Mouse (Mus musculus): ENCODE measurements at regions not wholly inside any gene's neighbourhood (a gene's known extent, or its start where the extent isn't known, plus 50 kb on each side); places are given as distances from the start of the nearest gene placed in this dataset.

- no peak for DNase-seq (ENCODE audit: low spot score)
Measured at GRCm38 (mm10) chr12:77976952-77977351, 217.1 kb upstream of the Gm6657 start.

DNA sequence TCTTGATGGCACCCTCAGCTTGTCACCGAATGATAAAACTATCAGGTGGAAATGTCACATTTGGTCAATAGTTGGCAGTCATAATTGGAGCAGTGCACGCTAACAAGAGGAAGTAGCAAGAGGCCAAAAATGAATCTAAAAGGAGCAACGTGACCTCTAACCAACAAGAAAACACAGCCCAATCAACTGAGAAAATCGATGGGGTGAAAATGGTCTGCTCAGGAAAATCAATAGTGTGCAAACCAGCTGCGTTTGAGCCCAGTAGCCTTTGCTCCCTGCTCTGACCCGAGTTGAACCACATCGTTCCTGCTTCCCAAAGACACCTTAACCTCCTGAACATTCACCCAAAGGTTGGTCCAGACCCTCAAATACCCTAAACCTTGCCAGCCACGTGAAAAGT is 207.3 kb upstream of the Gm6657 start:
- no peak for DNase-seq (ENCODE audit: low spot score)

DNA sequence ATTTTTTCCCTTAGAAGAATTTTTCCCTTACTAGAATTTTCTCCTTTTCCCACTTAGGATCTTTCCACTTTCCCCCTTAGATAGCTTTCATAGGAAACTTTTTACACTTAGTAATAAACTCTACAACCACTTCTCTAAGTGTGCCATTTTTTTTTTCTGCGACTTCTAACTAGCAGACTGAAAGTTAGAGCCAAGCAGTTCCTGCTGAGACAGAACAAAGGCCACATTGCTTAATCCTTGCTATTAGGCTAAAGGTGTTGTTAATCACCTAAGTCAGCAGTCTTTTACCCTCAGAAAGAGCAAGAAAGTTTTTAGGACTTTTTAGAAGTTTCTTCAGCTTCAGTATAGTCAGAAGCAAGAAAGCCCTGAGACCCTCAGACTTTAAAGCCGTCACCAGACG is 204.3 kb upstream of the Gm6657 start:
- DNase-seq (ENCODE audit: low spot score), result no peak

DNA sequence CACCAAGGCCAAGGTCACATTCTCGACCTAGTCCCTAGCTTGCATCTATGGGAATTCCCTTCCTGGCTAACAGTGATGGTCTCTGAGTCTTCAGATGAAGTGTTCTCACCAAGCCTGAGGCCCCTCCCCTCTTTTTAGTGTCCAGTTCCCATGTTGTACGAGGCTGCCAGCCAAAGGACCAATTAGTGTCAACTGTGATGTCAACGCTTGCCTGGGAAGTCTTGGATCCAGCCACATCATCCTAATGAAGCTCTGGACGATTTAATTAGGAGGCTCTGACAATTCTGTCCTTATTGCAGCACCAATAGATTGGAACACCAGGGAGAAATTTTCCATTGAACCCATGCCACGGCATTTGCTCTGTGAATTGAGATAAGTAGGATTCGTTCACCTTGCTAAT is 202.4 kb upstream of the Gm6657 start:
- no peak for DNase-seq (ENCODE audit: low spot score)

GRCm38 (mm10) chr12:77994176-77994575 is 199.9 kb upstream of the Gm6657 start:
- DNase-seq (ENCODE audit: low spot score), result no peak

DNA sequence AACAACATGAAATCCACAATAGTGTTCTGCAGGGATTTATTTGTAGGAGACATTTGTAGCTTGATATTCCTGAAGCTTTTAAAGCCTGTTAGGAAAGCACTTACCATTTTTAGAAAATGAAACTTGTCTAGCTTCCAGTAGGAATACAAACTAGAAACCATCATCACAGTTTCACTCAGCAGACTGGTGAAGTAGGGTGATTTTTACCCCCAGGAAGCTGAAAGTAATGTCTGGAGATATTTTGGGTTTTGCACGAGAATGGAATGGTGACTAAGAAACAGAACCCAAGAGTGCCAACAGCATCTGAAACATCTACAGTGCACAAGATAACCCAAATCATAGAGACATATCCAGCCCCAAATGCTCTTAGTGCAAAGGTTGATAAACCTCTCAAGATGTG is 196.1 kb upstream of the Gm6657 start:
- DNase-seq (ENCODE audit: low spot score), result no peak

DNA sequence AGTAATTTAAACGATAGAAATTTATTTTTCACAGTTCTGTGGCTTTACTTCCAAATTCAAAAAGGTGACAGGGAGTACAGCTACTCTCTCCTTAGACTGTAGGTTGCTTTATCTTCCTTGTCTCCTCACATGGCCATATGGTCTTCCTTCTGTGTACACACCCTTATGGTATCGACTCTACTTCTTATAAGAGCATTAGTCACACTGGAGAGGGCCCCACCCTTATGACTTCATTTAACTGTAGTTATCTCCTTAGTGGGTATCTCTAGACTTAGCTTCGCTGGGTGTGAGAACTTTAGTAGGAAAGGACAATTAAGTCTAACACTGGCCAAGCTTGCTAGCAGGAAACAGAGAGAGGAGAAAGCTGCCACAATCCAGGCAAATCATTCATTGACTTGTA is 193.6 kb upstream of the Gm6657 start:
- DNase-seq (ENCODE audit: low spot score), result no peak

DNA sequence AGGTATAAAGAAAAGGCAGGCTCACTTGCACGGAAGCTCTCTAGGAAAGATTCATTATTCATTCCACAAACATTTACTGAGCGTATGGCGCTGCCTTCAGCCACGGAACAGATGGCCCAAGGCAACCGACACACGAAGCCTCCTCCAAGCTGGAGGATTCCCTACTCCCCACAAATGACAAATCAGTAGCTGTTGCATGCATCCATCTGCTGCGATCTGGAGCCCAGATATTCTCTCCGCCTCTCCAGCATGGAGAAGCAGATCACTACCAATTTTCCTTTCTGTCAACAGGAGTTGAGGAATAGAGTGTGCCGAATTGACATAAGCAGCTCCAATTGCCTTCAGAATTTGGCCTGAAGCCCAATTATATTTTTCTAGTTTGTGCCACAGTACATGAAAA is 192.2 kb upstream of the Gm6657 start:
- no peak for DNase-seq (ENCODE audit: low spot score)

- DNase-seq (ENCODE audit: low spot score), result no peak
Measured at GRCm38 (mm10) chr12:78033766-78034165, 160.3 kb upstream of the Gm6657 start.

- DNase-seq (ENCODE audit: low spot score), result no peak
Measured at GRCm38 (mm10) chr12:78046582-78046981, 147.5 kb upstream of the Gm6657 start.

DNA sequence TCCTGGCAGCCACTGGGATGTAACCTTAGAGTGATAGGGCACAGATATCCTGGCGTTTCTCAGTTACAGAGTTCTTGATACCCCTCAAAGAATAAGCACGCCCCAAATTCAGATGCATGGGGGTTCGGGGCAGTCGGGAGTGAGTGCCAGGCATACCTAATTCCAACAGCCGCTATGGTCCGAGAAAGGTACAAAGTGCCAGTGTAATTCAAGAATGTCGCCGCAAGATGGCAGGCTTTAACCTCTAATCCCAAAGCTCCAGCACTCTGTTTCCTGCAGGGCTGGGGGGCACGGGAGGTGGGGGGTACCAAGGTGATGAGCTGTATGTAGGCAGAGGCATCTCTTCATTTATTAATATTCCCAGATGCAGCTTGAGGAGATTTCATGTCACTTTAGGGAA is 138.1 kb upstream of the Gm6657 start:
- peak; percentile 19 for DNase-seq (ENCODE audit: low spot score)

GRCm38 (mm10) chr12:78057166-78057565 is 136.9 kb upstream of the Gm6657 start:
- DNase-seq (ENCODE audit: low spot score), result no peak

GRCm38 (mm10) chr12:78059965-78060364 is 134.1 kb upstream of the Gm6657 start:
- DNase-seq (ENCODE audit: low spot score), result no peak

- no peak for DNase-seq (ENCODE audit: low spot score)
Measured at GRCm38 (mm10) chr12:78066024-78066423, 128.0 kb upstream of the Gm6657 start.

GRCm38 (mm10) chr12:78072935-78073334 is 121.1 kb upstream of the Gm6657 start:
- no peak for DNase-seq (ENCODE audit: low spot score)

- DNase-seq (ENCODE audit: low spot score), result no peak
Measured at GRCm38 (mm10) chr12:78074290-78074802, 119.7 kb upstream of the Gm6657 start.

- DNase-seq (ENCODE audit: low spot score), result no peak
Measured at GRCm38 (mm10) chr12:78077285-78077684, 116.8 kb upstream of the Gm6657 start.

DNA sequence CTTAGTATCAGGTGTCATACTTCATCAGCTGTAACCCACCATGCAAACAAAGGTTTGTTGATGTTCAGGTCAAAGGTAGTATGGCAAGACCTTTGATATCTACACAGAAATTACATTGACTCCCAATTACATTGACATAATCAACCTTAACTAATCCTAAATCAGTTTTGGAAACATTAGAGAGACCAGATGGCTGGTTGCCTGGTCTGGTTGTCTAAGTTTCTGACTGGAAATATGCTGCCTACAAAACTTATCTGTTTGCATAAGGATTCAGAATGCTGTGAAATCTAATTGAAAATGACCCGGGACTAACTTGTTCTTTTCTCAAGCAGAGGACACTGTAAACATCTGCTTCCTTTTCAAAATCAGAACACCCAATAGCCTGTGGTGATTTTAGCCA is 111.9 kb upstream of the Gm6657 start:
- DNase-seq (ENCODE audit: low spot score), result no peak

GRCm38 (mm10) chr12:78086016-78086415 is 108.0 kb upstream of the Gm6657 start:
- DNase-seq (ENCODE audit: low spot score), result no peak

- DNase-seq (ENCODE audit: low spot score), result no peak
Measured at GRCm38 (mm10) chr12:78087921-78088320, 106.1 kb upstream of the Gm6657 start.

DNA sequence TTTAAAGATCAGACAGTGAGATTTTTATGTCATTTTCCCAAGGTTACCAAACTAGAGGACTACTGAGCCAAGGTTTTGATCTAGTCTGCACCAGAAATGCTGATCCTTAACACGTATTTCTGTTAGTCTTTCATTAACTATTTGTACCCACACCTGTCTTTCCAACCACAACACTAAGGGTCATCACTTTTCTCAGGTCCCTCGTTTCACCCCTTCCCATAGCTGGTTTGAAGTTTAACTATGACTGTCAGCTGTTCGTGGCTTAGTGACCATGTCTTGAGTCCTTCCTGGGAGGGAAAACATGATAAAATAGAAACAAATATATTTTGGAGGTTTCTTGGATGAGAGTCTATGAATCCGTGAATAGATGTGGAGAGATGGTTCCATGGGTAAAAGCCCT is 99.6 kb upstream of the Gm6657 start:
- no peak for DNase-seq (ENCODE audit: low spot score)

GRCm38 (mm10) chr12:78095352-78095751 is 98.7 kb upstream of the Gm6657 start:
- DNase-seq (ENCODE audit: low spot score), result no peak

GRCm38 (mm10) chr12:78095916-78096315 is 98.1 kb upstream of the Gm6657 start:
- no peak for DNase-seq (ENCODE audit: low spot score)

DNA sequence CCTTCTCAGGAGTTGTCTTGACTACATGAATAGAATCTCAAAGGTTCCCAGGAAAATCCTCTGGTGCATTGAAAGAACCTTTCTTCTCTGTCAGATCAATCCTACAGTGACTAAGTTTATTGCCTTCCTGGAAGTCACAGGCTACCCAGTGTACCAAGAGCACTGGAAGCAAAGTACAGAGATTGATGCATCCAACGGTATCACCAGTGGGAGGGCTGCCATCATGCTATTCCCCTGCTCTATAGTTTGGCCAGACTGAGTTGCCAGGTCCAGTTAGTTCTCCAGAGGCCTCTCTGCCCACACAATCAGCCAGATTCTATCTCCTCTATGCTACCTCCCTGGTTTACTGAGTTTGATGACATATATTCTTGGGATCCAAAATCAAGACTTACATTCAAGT is 96.9 kb upstream of the Gm6657 start:
- no peak for DNase-seq (ENCODE audit: low spot score)

GRCm38 (mm10) chr12:78097692-78098091 is 96.3 kb upstream of the Gm6657 start:
- no peak for DNase-seq (ENCODE audit: low spot score)

Data from heart, adult 8-10 months (tissue).